Mouse (Mus musculus) mesoderm, embryonic 11.5 days (tissue): ENCODE results near the gene Clmp.
"Not testable (repeated sequence)": the region's sequence is repeated elsewhere in the genome, so short reads cannot be mapped to it uniquely, and the experiment has no call there.

Experiments used
- DNase-seq: peaks from one replicate; pipeline ENCODE4 v3.0.0-alpha.2; 2012; ENCODE audit warnings: low read depth, low spot score

Clmp gene

GRCm38 (mm10) chr9:40776044-40776443 lies 90.3 kb downstream of the Clmp start:
- no peak for DNase-seq

DNA sequence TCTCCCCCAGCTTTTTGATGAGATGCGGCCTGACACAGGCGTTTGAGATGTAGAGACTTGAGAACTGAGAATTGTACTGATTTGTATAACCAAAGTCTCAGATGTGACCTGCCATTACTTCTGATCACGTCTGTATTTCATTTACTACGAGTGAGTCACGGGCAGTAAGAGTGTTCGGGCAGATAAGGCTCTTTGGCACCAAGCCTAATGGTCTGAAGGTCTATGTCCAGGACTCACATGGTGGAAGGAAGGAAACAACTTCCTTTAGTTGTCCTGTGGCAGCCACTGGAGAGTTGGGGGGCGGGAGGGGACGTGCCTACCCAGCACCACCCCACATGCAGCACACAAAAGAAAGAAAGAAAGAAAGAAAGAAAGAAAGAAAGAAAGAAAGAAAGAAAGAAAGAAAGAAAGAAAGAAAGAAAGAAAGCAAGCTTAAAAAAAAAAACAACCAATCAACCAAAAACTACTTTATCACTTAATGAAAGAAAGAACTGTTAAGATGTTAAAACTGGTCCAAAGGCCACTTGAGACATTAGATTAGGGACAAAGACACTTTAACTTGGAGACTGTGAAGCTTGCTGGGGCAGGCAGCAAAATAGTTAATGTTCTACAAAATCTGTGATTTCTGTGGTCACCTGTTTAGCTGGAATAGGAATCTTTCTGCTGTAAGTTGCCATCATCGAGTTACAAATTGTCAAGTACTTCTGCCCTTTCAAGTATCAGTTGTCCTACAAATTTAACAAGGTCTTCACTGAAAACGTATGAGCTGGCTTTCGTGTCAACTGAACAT lies 90.9 kb downstream of the Clmp start:
- DNase-seq, result no peak

GRCm38 (mm10) chr9:40780111-40780510 lies 94.3 kb downstream of the Clmp start:
- DNase-seq, result no peak

DNA sequence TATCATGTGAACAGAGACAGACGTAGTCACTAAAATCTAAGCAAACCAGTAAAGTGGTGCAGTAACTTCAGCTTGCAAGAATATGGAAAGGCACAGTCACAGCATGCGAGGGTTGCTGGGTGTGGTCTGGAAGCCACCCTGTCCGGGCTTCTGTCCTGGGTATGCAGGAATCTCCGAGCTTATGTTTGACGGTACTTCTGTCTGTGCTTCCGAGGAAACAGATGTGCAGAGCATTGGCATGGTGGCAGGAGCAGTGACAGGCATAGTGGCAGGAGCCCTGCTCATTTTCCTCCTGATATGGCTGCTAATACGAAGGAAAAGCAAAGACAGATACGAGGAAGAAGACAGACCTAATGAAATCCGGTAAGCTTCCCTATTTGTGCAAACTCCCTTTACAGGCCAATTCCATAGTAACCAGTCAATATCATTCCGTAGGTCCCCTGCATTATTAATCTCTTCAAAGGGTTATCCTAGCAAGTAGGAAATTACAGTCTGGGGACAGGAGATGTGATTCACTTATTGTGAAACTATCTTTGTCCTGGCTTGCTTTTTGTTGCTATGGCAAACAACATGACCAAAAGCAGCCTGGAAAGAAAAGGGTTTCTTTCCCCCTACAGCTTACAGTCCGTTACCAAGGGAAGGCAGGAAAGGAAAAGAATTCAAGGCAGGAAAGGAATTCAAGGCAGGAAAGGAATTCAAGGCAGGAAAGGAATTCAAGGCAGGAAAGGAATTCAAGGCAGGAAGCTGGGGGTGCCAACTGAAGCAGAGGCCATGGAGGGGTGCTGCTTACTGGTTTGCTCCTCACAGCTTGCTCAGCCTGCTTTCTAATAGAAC lies 95.3 kb downstream of the Clmp start:
- no peak for DNase-seq

DNA sequence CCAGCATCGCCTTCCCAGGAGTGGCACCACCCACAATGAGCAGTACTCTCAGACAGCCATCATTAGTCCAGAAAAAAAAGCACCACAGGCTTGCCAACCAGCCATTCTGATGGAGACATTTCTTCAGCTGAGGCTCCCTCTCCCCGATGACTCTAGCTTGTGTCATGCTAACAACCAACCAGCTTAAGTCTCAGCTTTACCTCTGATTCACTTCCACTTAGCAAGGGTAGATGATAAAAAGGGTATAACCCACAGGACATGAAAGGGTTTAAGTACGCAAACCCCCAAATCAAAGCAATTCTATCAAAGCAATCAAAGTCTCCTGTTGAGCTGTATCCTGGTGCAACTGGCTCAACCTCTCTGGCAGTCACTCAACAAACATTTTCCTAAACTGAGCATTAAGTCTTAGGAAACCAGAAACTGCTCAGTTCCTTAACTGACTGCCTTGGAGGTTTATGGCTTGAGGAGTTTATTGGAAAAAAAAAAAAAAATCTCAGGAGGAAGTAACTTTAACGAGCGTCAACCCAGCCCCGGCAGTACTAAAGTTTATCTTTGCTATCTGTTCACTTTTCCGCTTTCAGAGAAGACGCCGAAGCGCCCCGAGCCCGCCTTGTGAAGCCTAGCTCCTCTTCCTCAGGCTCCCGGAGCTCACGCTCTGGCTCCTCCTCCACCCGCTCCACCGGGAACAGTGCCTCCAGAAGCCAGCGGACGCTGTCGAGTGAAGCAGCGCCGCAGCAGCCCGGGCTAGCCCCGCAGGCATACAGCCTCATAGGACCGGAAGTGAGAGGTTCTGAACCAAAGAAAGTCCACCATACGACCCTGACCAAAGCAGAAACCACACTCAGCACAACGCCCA lies 96.2 kb downstream of the Clmp start:
- no peak for DNase-seq

GRCm38 (mm10) chr9:40783641-40784373 lies 98.0 kb downstream of the Clmp start:
- DNase-seq, result peak; percentile 59

- no peak for DNase-seq
These were observed 98.7 kb downstream of the Clmp start for GRCm38 (mm10) chr9:40784374-40784967.

GRCm38 (mm10) chr9:40785452-40785851 lies 99.7 kb downstream of the Clmp start:
- no peak for DNase-seq

GRCm38 (mm10) chr9:40786820-40787219 lies 101.1 kb downstream of the Clmp start:
- DNase-seq, result not testable (repeated sequence)

GRCm38 (mm10) chr9:40791864-40792633 lies 106.3 kb downstream of the Clmp start:
- DNase-seq, result no peak

- no peak for DNase-seq
These were observed 107.8 kb downstream of the Clmp start for GRCm38 (mm10) chr9:40793581-40793980.

DNA sequence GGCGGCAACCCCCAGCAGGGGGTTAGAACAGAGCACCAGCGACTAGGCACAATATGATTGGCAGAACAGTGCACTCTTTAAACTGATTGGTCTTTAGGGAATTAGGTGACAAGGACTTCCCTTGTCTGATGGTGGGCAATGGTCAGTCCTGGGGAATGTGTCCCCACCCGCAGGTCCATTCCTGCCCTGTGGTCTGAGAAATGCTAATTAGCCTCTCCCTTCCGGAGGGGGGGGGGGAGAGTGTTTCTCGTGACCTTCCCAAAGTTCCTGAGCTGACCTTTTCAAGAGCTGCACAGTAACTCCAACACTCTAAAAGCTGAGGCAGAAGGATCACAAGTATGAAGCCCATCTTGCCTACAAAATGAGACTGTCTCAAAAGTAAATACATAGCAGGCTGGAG lies 108.5 kb downstream of the Clmp start:
- no peak for DNase-seq

DNA sequence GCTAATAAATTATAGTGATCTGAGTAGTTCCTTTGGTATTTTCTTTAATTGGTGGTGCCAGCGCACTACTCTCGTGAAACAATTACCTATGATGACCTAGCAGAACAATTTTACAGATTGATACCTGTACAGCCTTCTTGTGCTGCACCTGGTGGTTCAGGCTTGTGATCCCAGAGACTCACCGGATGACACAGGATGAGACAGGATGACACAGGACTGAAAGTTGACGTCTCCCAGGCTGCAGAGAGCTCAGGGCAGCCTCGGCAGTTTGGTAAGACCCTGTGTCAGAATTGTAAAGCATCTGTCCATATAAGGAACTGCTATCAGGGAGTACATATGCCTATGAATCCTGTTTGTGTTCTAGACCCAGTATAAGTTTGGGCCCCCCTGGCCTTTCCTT lies 109.2 kb downstream of the Clmp start:
- no peak for DNase-seq

DNA sequence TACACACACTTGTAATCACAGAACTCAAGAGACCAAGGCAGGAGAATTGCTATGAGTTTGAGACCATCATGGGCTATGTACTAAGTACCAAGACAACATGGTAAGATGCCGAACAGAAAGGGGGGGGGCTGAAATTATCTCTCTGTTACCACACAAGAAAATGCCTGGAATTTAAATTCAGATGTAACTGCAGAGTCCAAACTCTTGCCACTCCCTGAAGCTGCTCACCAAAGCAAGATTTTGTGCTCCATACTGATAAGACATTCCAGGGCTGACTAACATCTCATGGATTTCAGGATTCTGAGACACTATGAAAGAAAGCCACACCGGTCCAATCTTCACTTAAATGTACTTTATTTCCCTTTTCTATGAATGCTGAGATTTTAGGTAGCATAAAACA lies 109.8 kb downstream of the Clmp start:
- no peak for DNase-seq

- no peak for DNase-seq
These were observed 110.3 kb downstream of the Clmp start for GRCm38 (mm10) chr9:40796054-40796453.

DNA sequence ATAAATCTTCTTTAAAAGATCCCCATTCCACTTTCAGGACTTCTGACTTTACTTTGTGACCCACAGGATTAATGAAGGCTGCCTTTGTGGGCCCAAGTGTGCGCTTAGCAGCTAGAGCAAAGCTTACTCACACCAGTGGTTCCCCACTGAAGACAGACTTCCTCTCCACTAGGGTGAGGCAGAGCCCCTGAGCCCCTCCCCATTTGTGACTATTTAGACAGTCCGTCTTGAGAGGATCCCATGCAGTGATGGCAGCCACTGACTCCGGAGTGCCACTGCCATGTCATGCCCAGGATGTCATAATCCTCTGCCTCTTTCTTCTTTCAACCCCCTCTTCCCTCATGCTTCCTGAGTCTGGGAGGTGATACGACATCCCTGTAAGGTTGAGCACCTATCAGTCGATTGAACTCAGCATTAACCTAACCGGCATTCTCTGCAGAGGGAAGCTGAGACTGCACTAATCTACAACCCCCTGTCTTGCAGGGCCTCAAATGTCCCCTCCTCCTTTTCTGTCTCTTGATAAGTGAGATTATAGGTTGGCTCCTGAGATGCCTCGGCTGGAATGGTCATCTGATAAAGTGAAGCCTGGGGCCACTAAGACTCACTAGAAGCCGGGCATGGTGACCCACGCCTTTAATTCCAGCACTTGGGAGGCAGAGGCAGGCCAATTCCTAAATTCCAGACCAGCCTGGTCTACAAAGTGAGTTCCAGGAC lies 112.6 kb downstream of the Clmp start:
- no peak for DNase-seq

GRCm38 (mm10) chr9:40799112-40799511 lies 113.3 kb downstream of the Clmp start:
- no peak for DNase-seq

DNA sequence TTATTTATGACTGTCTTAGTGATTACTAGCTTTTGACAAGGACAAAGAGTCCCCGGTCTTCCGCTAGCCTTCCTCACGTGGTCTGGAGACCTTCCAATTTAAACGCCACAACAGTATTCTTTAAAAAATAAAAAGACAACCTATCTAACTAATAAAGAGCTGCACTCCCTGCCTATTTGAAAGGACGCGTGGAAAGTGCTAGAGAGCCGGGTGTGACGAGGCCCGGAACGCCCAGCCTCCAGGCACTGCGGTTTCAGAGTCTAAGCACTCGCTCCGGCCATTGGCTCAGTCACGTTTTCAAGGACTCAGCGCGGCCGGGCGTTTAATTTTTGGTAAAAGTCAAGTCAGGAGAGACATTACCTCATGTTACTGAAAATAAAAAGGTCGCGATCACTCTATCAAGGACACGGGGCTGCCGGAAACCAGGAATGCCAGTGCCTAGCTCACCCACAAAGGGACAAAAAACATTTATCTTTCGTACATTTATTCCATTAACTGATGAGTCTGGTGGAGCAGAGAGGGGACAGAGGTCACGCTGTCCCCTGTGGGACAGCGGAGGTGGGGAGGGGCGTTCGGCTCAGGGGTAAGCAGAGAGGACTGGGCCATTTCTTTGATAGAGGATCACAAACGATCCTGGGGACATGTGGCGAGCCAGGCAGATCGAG lies 114.2 kb downstream of the Clmp start:
- DNase-seq, result peak; percentile 71
